Mouse (Mus musculus) erythroblast, embryonic 14.5 days (primary cell): ENCODE data around the gene Smyd4. TPM values are rescaled to one million over a fixed set of nuclear protein-coding genes. Genes with fewer than 3 reads are reported as not detected.

Source experiments
- H3K27me3 ChIP-seq: 2 replicates; pipeline ENCODE4 v1.6.1; 2012; ENCODE audit warnings: inconsistent platforms; ENCODE audit not compliant: control insufficient read depth
- H3K36me3 ChIP-seq: 2 replicates; pipeline ENCODE4 v1.6.1; 2012; ENCODE audit warnings: mild to moderate bottlenecking, inconsistent platforms; ENCODE audit not compliant: control insufficient read depth
- H3K4me1 ChIP-seq: 2 replicates; pipeline ENCODE4 v1.6.1; 2012; ENCODE audit warnings: inconsistent platforms; ENCODE audit not compliant: control insufficient read depth
- H3K4me3 ChIP-seq: replicated peaks from 2 replicates; pipeline ENCODE3; 2012; ENCODE audit warnings: moderate library complexity, mild to moderate bottlenecking, inconsistent platforms
- H3K9me3 ChIP-seq: 2 replicates; pipeline ENCODE4 v1.6.1; 2012; ENCODE audit warnings: low read length, inconsistent platforms, mixed read lengths; ENCODE audit not compliant: control insufficient read depth
- GATA1 ChIP-seq: IDR thresholded peaks from 2 replicates; pipeline ENCODE4 v1.6.1; 2012; ENCODE audit warnings: low read length, inconsistent platforms, mixed read lengths
- TAL1 ChIP-seq: IDR thresholded peaks from 3 replicates; pipeline ENCODE4 v1.6.1; 2012; ENCODE audit warnings: low read length, inconsistent platforms, mixed read lengths
- polyA plus RNA-seq: library from polyadenylated mRNA; stranded (reverse); fragments of >175 nt; gene quantifications from 2 replicates; pipeline ENCODE4 v1.2.3, GENCODE M21; 2012

Smyd4 gene
- polyA plus RNA-seq, 1 experiment = 0.22 TPM

DNA sequence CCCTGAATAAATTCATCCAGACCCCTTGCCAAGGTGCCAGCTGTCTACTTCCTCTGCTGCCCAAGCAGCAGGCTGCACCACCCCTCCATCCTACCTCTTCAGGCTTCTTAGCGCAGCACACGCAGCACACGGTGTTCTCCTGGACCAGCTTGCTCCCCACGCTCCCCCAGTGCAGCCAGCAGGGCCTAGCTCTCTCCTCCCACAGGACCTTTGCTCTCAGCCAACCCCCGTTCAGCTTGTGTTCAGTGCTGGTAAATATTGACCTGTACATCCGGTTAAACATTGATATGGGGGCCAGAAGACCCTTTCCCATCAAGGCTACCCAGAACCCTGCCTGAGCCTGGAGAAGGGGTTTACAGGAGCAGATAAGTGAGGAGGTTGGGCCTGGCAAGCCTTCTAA is 91.1 kb downstream of the Smyd4 start, which contains the start of gene Serpinf2:
TSS of gene Serpinf2 (minus strand) at position 229 of the 400 bp plus-strand sequence.
- Histone ChIP-seq H3K27me3 (no peaks in the 10 kb centered on the region; the same call in 1 of the 2 replicates), H3K36me3 (peaks cover 85% of the 10 kb centered on the region), H3K4me3 (peak within 1 kb of the TSS; percentile 51), H3K9me3 (peaks cover 8% of the 10 kb centered on the region), H3K4me1 (peaks cover 18% of the 10 kb centered on the region)
- TF ChIP-seq TAL1 (no peak), GATA1 (no peak)

DNA sequence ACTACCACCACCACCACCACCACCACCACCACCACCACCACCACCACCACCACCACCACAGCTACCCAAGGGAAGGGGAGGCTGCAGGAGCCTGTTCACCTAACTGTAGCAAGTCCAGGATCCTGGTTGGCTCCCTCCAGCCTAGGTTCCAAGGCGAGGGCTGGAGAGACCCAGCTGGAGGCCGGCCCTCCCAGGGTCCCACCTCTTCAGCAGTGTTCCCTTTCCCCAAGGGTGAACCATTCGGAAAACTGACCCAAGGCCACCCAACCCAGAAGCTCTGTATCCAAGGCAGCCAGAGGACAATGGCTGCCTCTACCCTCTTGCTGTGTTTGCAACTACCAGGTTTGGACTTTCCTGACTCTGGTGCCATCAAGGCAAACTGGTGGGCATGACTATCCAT is 91.7 kb downstream of the Smyd4 start:
- Histone ChIP-seq H3K36me3 (peaks cover 86% of the 10 kb centered on the region), H3K4me3 (no peak overlapping the region), H3K4me1 (peaks cover 24% of the 10 kb centered on the region), H3K9me3 (peaks cover 2% of the 10 kb centered on the region), H3K27me3 (no peaks in the 10 kb centered on the region)
- TF ChIP-seq TAL1 (no peak), GATA1 (no peak)

DNA sequence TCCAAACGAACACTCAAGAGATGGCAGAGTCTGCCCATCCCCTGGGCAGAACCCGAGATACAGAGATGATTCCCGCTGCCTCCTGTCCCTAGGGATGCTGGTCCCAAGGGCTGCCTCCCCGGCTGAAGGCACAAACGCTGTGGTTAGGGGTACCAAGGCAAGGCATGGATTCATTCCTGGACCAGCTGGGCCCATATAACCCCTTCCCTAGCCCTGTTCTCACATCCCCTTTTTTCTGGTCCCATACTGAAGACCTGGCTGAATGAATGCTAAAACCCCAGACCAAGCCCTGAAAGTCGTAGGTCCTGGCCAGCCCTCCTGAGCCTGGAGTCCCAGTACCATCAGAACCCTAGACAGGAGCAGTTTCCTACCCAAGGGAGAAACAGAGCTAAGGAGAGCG is 92.8 kb downstream of the Smyd4 start:
- Histone ChIP-seq H3K36me3 (peaks cover 86% of the 10 kb centered on the region), H3K9me3 (no peaks in the 10 kb centered on the region), H3K27me3 (no peaks in the 10 kb centered on the region), H3K4me3 (no peak overlapping the region), H3K4me1 (peaks cover 35% of the 10 kb centered on the region)
- TF ChIP-seq TAL1 = no peak
- no peak for TF ChIP-seq GATA1

DNA sequence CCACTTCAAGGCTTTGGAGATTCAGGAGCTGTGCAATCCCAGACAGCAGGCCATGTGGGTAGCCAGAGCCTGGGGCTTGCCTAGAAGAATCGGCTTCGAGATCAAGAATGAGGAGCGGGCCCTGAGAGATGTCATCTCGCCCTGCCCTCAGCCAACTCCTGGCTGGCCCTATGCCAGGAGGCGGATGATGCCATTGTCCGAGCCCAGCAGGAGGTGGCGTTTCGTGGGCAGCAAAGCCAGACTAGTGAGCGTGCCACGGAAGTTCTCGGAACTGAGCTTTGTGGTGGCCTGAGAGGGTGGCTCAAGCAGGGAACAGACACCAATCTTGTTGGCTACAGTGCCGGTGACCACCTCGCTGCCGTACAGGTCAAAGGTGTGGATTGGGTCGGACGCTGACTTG is 93.4 kb downstream of the Smyd4 start:
- Histone ChIP-seq H3K27me3 (no peaks in the 10 kb centered on the region), H3K4me3 (no peak overlapping the region), H3K9me3 (no peaks in the 10 kb centered on the region), H3K36me3 (peaks cover 87% of the 10 kb centered on the region), H3K4me1 (peaks cover 38% of the 10 kb centered on the region)
- TF ChIP-seq GATA1 (no peak), TAL1 (no peak)

DNA sequence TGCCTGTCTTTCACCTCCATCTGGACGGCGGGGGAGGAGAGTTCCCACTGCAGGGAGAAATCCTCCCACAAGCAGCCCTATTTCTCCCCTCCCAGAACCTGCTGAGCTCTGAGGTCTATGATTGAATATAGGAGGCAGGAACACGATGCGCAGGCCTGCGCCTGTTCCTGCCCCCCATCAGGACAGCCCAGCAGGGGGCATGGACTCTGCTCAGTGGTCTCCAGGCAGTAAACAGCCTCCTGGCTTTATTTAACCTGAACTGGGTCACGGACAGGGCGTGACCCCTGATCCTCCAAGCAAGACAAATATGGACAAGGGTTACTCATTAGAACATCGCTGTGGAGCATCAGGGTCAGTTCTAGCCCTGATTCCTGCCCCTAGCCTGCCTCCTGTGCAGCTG is 95.5 kb downstream of the Smyd4 start:
- Histone ChIP-seq H3K27me3 (no peaks in the 10 kb centered on the region), H3K4me3 (no peak overlapping the region), H3K4me1 (peaks cover 59% of the 10 kb centered on the region), H3K36me3 (peaks cover 95% of the 10 kb centered on the region), H3K9me3 (no peaks in the 10 kb centered on the region)
- TF ChIP-seq GATA1 (no peak), TAL1 (no peak)

DNA sequence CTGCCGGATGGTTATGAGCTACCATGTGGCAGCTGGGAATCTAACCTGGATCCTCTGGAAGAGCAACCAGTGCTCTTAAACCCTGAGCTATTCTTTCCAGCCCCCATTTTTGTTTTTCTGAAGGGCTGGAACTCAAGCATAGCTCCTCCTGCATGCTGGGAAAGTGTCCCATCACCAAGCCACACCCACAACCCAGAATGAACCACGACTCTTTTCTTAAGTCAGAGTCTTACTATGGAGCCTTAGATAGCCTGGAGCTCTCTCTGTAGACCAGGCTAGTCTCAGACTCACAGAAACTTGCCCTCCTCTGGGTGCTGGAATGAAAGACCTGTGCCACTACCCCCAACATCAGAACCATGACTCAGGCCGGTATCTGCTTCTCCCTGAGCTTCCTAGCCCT is 100.3 kb downstream of the Smyd4 start:
- H3K4me1 ChIP-seq = peaks cover 97% of the 10 kb centered on the region
- no peak for TF ChIP-seq GATA1
- H3K27me3 ChIP-seq = no peaks in the 10 kb centered on the region
- peak overlapping the region; percentile 66 for H3K4me3 ChIP-seq
- peaks cover 96% of the 10 kb centered on the region for H3K36me3 ChIP-seq
- peaks cover 28% of the 10 kb centered on the region for H3K9me3 ChIP-seq

DNA sequence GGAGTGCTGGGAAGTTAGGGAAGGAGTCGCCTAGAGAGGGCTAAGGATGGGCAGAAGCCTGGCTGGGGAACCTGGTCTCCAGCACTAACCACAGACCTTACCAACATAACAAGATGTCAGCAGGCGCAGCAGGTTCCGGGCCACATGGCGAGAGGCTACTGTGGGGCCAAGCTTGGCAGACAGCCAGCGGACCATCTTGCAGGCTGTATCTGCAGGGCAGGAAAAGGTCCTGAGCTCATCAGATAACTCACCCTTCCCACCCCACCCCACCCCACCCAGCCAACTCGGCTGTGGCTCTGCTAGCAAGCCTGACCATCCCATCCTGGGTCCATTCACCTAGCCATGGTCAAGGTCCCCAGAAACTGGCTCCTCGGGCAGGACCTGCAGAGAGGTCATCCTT is 101.5 kb downstream of the Smyd4 start:
- Histone ChIP-seq H3K9me3 (peaks cover 32% of the 10 kb centered on the region), H3K4me3 (peak overlapping the region; percentile 66), H3K27me3 (no peaks in the 10 kb centered on the region), H3K36me3 (peaks cover 90% of the 10 kb centered on the region), H3K4me1 (peaks cover 97% of the 10 kb centered on the region)
- peak; percentile 51; the same call in 2 of the 3 replicates for TF ChIP-seq TAL1
- peak; percentile 82 for TF ChIP-seq GATA1

DNA sequence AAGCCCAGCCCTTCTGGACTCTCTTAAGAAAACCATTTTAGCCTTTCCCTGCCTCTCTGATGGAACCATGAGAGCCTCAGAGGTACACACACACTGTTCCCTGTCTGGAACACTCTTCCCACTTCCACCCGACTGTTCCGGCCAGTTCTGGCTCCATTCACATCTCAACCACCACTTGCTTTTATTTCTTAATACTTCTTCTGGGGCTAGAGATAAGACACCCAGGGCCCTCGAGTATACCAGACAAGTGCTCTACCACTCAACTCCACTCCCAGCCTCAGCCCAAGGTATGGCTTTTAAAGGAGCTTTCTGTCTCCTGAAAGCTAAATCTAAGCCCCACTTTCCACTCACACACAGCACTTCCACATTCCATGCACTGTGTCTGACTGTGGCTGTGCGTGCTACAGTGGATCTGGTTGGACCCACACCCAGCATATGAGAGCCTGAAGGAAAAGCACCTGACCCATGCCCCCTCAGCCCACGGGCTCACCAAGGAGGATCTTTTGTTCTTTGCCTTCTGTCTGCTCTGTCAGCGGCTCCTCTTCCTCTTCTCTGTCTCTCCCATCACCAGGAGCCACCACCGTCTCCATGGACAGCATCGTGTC is 102.2 kb downstream of the Smyd4 start:
- TF ChIP-seq GATA1 = peak; percentile 72
- peak; percentile 45; the same call in 2 of the 3 replicates for TF ChIP-seq TAL1
- peaks cover 32% of the 10 kb centered on the region for H3K9me3 ChIP-seq
- peak overlapping the region; percentile 66 for H3K4me3 ChIP-seq
- peaks cover 97% of the 10 kb centered on the region for H3K4me1 ChIP-seq
- H3K36me3 ChIP-seq = peaks cover 87% of the 10 kb centered on the region
- no peaks in the 10 kb centered on the region for H3K27me3 ChIP-seq

DNA sequence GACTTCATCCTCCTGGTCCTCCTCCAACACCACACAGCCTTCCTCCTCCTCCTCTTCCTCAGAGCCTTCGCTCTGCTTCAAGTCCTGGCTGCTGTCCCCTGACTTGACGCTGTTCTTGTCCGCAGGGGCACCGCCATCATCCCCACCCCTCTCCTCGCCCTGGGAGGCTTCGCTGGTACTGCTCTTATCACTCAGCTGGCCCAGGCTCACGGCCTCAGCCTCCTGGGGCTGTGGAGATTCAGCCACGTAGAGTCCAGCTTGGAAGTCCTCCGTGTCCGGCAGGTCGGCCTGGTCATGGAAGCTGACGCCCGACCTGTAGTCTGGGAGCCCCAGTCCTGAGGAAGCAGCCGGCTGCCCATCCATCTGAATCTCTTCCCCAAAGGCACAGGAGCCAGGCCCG is 102.7 kb downstream of the Smyd4 start:
- Histone ChIP-seq H3K27me3 (no peaks in the 10 kb centered on the region), H3K36me3 (peaks cover 81% of the 10 kb centered on the region), H3K4me3 (peak overlapping the region; percentile 66), H3K9me3 (peaks cover 32% of the 10 kb centered on the region), H3K4me1 (peaks cover 96% of the 10 kb centered on the region)
- no peak for TF ChIP-seq TAL1

DNA sequence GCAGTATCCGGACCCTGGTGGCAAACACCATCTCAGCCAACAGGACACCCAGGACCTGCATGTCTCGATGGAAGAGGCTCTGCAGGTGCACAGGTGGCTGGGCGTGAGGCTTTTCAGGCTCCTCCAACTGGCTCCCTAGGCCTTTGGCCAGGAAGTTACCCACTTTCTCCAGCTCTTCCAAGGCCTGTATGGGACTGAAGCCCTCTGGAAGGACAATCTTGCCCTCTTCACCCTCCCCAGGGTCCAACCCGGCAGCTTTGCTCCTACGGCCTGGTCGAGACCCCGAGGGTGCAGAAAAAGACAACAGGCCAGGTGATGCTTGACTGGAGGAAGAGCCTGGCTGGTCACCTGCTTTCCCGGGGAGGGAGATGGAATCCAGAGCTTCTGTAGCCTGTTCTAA is 103.8 kb downstream of the Smyd4 start:
- H3K27me3 ChIP-seq = no peaks in the 10 kb centered on the region
- peaks cover 32% of the 10 kb centered on the region for H3K9me3 ChIP-seq
- H3K36me3 ChIP-seq = peaks cover 70% of the 10 kb centered on the region
- TF ChIP-seq TAL1 (no peak), GATA1 (no peak)
- peaks cover 95% of the 10 kb centered on the region for H3K4me1 ChIP-seq
- H3K4me3 ChIP-seq = peak overlapping the region; percentile 66
